Mouse (Mus musculus) 3T3-L1 (cell line): Measurements from ENCODE around the gene Phldb3.
A peak's percentile ranks its signal among the peaks of the same experiment; 100 is the strongest.

Experiments used
- DNase-seq: peaks from one replicate; pipeline ENCODE4 v3.0.0-alpha.2; 2015; ENCODE audit warnings: low read depth, low spot score

Gene Phldb3

GRCm38 (mm10) chr7:24630116-24630880 is 19.7 kb downstream of the Phldb3 start:
- no peak for DNase-seq

GRCm38 (mm10) chr7:24636264-24636663 is 25.7 kb downstream of the Phldb3 start, which contains the start of gene Lypd3:
Lypd3 (plus strand) TSS chr7:24636550.
- no peak for DNase-seq

- DNase-seq, result no peak
Observed at GRCm38 (mm10) chr7:24637046-24637445, 26.5 kb downstream of the Phldb3 start.

- no peak for DNase-seq
Observed at GRCm38 (mm10) chr7:24638026-24638856, 27.7 kb downstream of the Phldb3 start.

- no peak for DNase-seq
Observed at GRCm38 (mm10) chr7:24640450-24640849, 29.9 kb downstream of the Phldb3 start.

GRCm38 (mm10) chr7:24642491-24642890 is 31.9 kb downstream of the Phldb3 start:
- peak; percentile 37 for DNase-seq

- DNase-seq, result no peak
Observed at GRCm38 (mm10) chr7:24644492-24644891, 33.9 kb downstream of the Phldb3 start.

GRCm38 (mm10) chr7:24644996-24645395 is 34.4 kb downstream of the Phldb3 start:
- DNase-seq, result no peak

- peak; percentile 8 for DNase-seq
Observed at GRCm38 (mm10) chr7:24646486-24646885, 35.9 kb downstream of the Phldb3 start.

GRCm38 (mm10) chr7:24653681-24654080 is 43.1 kb downstream of the Phldb3 start:
- peak; percentile 51 for DNase-seq

- no peak for DNase-seq
Observed at GRCm38 (mm10) chr7:24659737-24660357, 49.3 kb downstream of the Phldb3 start.

GRCm38 (mm10) chr7:24661118-24661904 is 50.7 kb downstream of the Phldb3 start:
- no peak for DNase-seq

GRCm38 (mm10) chr7:24662575-24662974 is 52.0 kb downstream of the Phldb3 start:
- DNase-seq, result peak; percentile 81

GRCm38 (mm10) chr7:24664301-24664700 is 53.7 kb downstream of the Phldb3 start:
- DNase-seq, result no peak

GRCm38 (mm10) chr7:24664959-24665358 is 54.4 kb downstream of the Phldb3 start:
- no peak for DNase-seq

GRCm38 (mm10) chr7:24671944-24672439 is 61.4 kb downstream of the Phldb3 start:
- DNase-seq, result no peak

- no peak for DNase-seq
Observed at GRCm38 (mm10) chr7:24676575-24676974, 66.0 kb downstream of the Phldb3 start, which contains the start of gene Tex101. Tex101 (minus strand) TSS chr7:24676675.
